Mouse (Mus musculus): ENCODE data around the gene Zc3h12a.

Zc3h12a gene

DNA sequence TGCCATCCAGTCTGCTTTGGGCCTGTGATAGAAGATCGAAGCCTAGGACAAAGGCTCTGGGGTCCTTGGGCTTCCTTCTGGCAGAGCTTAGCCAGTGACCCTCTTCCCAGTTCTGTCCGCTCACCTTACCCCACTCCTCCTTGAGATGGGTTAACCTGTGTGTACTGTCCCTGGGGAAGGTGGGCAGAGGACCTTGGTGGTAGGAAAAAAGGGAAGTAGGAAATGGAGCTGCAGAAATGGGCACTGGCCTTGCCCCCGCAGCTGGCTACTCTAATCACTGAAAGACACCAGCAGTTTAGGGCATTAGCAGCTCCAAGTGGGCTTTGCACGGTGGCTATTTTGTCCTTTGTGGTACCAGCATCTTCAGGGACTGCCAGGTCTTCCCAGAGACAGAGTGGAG, 12.6 kb downstream of the Zc3h12a start:
- DNase-seq (ENCODE audit: low spot score): peak; percentile 38

DNA sequence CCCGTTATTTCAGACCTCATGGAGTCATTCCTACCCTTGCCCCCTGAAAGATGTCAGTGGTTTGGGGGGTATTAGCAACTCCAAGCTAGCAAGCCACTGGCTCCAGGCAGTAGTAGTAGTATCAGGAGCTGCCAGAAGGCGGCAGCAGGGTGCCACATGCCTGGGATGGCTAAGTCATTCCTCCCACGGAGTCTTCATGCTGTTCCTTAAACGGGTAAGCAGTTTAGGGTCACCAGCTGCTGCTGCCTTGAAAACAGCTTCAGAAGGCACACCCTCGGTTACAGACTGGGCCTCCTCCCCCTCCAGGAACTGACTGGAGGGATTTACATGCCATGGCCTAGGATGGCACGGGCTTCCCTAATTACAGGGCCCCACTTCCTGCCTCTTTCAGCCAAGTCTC, 13.0 kb downstream of the Zc3h12a start:
- peak; percentile 92 for DNase-seq (ENCODE audit: low spot score)

DNA sequence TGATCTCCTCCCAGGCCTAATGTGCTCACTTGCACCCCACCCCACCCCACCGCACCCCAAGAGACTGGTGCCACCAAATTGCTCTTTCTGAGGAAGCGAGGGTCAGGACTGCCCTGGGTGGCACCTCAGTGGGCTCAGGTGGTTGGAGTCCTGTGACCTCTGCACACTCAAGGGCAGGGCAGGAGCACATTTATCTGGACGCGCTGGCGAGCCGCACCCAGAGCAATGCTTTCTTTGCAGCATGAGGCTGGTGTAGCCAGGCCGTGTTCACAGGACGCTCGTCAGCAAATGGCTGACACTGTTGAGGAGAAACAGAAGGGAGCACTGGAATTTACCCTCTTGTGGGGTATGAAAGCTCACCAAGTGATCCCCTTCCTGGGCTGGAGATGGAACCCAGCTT, 22.3 kb downstream of the Zc3h12a start:
- no peak for DNase-seq (ENCODE audit: low spot score)

DNA sequence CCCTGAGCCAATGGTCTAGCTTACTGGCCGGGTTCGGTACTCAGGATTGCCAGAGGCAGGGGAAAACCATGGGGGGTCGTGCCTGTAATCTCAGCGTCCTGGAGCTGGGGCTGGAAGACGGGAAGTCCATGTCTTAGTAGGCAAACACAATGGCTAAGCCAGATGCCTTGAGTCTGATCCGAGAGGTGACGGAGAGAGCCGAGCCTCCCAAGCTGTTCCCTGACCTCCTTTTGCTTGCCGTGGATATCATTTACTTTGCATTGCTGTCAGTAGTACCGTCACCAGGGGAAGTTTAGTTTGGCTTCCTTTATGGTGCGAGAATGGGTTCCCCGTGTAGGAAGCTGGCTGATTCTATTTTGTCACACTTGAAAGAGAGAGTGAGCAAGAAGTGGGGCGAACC, 26.3 kb downstream of the Zc3h12a start:
- no peak for DNase-seq (ENCODE audit: low spot score)

DNA sequence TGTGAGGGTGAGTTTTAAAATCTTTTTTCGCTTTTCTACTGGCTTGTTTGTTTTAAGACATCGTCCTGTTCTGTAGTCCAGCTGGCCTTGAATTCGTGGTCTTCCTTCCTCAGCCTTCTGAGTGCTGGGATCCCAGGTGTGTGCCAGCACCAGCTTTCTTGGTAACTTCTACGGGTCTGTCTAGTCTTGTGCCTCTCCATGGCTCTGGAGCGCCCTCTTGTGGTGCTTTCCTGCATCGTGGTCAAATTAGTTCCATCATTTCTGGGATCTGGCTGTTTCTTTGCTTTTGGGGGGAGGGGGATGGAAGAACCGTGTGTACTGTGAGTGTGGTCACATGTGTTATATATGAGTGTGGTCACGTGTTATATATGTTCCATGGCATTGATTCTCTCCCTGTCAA, 28.2 kb downstream of the Zc3h12a start:
- peak; percentile 93 for DNase-seq (ENCODE audit: low spot score)

DNA sequence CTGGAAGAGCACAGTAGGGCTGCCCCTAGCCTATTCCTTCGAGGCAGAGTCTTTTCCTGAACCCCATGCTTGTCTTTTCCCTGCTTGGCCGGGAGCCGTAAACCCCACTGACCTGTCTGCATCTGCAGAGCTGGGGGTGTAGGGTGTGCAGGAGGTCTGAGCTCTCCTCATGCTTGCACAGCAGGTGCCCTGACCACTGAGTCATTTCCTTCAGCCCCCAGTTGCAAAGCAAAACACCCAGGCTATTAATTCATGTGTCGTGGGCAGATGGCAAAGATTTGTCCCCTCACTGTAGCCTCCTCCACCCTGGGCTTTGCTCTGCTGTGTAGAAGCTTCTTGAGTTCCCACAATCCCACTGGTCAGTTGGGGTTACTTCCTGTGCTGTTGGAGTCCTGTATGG, 30.2 kb downstream of the Zc3h12a start:
- DNase-seq (ENCODE audit: low spot score): no peak

DNA sequence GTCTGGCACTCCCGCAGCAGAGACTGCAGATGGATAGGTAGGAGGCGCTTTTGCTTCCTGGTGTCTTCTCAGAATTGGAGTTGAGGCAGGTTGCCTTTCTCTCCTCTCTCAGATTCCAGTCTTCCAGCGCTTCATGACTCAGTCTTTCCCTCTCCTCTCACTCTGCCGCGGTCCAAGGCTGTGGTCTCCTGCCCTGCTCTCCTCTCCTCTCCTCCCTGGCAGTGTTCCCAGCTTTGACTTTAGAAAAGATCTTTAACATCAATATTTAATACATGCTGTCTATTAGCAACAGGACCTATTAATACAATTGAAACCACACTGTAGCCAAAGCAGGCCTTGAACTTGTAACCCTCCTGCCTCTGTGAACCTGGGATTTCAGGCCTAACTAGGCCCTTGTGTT, 31.6 kb downstream of the Zc3h12a start:
- no peak for DNase-seq (ENCODE audit: low spot score)

DNA sequence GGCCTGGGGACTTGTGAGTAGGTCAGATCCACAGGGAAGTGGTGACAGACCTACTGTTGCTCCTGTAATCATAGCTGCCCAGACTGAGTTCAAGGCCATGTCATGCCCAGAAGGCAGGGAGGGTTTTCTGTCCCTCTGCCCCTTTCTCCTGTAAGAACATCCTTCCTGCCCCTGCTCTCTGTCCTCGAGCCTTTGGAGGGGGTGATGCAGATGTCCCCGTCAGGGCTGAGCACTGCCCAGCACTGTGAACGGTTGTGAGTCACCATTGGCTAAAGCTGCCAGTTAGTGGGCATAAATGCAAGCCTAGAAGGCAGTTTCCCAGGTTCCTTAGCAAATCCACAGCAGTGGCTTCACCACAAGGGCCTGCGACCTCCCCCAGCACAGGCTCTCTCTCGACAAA, 34.6 kb downstream of the Zc3h12a start:
- no peak for DNase-seq (ENCODE audit: low spot score)

DNA sequence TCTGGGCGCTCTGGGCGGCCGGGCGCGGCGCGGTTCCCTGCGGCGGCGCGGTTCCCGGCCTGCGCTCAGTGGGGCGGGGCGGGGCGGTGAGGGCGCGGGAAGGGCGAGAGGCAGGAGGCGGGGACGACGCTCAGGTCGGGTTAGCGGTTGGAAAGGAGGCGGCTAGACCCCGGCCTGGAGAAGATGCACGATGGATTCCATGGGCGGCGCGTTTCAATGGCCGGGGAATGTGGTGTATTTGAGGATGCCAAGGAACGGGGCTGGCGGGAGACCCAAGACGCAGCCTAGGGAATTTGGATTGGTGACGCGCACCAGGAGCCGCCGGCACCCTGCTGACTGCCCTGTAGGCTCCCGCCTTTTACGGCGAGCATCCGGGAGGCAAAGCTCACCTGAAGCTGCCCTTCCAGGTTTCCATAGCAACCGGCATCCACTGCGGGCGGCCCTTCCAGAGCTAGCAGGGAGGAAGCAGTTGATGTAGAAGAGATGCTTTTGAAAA, 42.2 kb downstream of the Zc3h12a start:
- peak; percentile 86 for DNase-seq (ENCODE audit: low spot score)

DNA sequence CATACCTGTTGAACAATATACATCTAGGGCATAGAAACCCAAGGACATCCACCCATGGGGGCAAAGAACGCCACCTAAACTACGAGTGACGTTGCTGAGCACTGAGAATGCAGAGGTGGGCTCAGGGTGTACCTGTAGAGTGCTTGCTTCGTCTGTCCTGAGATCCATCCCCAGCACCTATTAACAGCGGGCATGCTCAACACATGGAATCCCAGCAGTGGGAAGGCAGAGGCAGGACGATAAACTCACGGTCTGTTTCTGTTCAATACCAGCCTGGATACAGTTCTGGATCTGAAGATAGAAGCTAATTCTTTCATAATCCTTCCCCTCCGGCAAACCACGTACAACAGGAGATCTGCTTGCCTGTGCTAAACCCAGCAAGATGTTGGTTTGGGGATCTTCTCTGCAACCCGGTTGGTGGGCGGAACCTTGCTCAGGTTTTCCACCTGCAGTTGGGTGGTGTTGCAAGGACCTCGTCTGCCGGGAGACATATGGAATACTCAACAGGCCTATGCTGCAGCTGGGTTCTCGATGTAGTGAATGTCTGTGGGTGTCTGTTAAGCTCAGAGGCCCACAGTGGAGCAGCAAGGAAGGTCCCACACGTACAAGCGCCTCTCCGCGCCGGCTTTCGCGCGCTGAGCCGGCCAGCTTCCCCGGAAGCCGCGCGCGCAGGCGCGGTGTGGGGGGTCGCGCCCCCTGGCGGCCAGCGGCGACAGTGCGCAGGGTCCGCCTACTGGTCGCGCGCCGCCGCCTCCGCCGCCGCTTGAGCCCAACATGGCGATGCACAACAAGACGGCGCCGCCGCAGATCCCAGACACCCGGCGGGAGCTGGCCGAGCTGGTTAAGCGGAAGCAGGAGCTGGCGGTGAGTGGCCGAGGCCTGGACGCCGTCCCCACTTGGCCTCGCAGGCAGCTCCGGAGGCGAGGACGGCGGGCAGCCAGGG, 43.0 kb downstream of the Zc3h12a start, which contains the start of gene Meaf6:
Gene Meaf6, plus strand, starts transcription at position 732 of the 943 bp plus-strand sequence.
- DNase-seq (ENCODE audit: low spot score): peak; percentile 95

DNA sequence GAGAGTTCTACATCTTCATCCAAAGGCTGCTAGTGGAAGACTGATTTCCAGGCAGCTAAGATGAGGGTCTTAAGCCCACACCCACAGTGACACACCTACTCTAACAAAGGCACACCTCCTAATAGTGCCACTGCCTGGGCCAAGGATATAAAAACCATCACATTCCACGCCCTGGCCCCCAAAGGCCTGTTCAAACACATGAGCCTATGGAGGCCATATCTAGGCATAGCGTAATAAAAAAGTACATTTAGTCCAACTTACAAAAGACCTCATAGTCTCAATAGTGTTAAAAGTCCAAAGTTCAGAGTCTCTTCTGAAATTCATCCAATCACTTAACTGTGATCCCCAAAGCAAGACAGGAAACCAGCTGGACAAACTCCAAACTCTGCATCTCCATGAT, 48.9 kb downstream of the Zc3h12a start:
- no peak for DNase-seq (ENCODE audit: low spot score)

DNA sequence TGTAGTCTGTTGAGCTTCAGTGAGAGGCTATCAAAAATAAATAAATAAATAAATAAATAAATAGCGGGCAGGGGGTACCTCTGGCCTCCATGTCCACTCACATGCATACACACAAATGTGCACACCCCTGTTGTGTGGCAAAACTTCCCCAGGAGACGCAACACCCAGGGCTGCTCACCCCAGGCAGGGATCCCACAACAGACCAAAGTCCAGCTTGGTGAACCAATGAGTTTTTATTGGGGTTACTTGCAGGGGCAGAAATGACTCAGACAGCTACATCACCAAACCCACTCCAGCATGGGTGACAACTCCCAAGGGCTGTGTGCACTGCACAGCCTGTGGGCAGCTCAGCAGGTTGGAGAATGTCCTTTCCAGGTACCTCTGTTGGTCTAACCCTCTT, 49.9 kb downstream of the Zc3h12a start:
- DNase-seq (ENCODE audit: low spot score): no peak

All from testis, postnatal 10 days (tissue).